Mouse (Mus musculus): ENCODE data around the gene Cdk6. TPM values are rescaled to one million over a fixed set of nuclear protein-coding genes. Genes with fewer than 3 reads are reported as not detected.

Gene Cdk6
- polyA plus RNA-seq, 1 experiment: 13.4 TPM

GRCm38 (mm10) chr5:3356261-3356778 is 15.0 kb downstream of the Cdk6 start:
- no peak for DNase-seq
- Histone ChIP-seq H3K4me1 (ENCODE audit: control insufficient read depth, insufficient read depth, low read length) (peaks cover 2% of the 10 kb centered on the region), H3K4me3 (replicated peaks; ENCODE audit: extremely low read depth, low read depth, low read length) (no peak overlapping the region)
- WGBS: 59% methylated on average over 10 of the region's 10 CpGs
- TF ChIP-seq CTCF (IDR thresholded peaks at IDR 0.05; ENCODE audit: insufficient read depth, low read length) (no peak), POLR2A (IDR thresholded peaks at IDR 0.05; ENCODE audit: borderline replicate concordance, extremely low read depth, low read depth, low read length) (no peak)

- no peak overlapping the region for H3K4me3 ChIP-seq (replicated peaks; ENCODE audit: extremely low read depth, low read depth, low read length)
- H3K4me1 ChIP-seq (ENCODE audit: control insufficient read depth, insufficient read depth, low read length): peaks cover 6% of the 10 kb centered on the region
- 66% methylated on average over 6 of the region's 6 CpGs for WGBS
- DNase-seq: no peak
- TF ChIP-seq CTCF (IDR thresholded peaks at IDR 0.05; ENCODE audit: insufficient read depth, low read length) (no peak), POLR2A (IDR thresholded peaks at IDR 0.05; ENCODE audit: borderline replicate concordance, extremely low read depth, low read depth, low read length) (no peak)
Observed at GRCm38 (mm10) chr5:3357496-3357895, 16.2 kb downstream of the Cdk6 start.

GRCm38 (mm10) chr5:3358687-3359520 is 17.6 kb downstream of the Cdk6 start:
- WGBS: 51% methylated on average over 5 of the region's 5 CpGs

GRCm38 (mm10) chr5:3359914-3360313 is 18.6 kb downstream of the Cdk6 start:
- Histone ChIP-seq H3K4me1 (ENCODE audit: control insufficient read depth, insufficient read depth, low read length) (peaks cover 19% of the 10 kb centered on the region), H3K4me3 (replicated peaks; ENCODE audit: extremely low read depth, low read depth, low read length) (no peak overlapping the region)
- DNase-seq: no peak
- TF ChIP-seq CTCF (IDR thresholded peaks at IDR 0.05; ENCODE audit: insufficient read depth, low read length) (no peak), POLR2A (IDR thresholded peaks at IDR 0.05; ENCODE audit: borderline replicate concordance, extremely low read depth, low read depth, low read length) (no peak)
- 69% methylated on average over 7 of the region's 7 CpGs for WGBS

More at GRCm38 (mm10) chr5:3358687-3359520, 17.6 kb downstream of the Cdk6 start:
- TF ChIP-seq POLR2A (IDR thresholded peaks at IDR 0.05; ENCODE audit: borderline replicate concordance, extremely low read depth, low read depth, low read length): no peak
- no peak for TF ChIP-seq CTCF (IDR thresholded peaks at IDR 0.05; ENCODE audit: insufficient read depth, low read length)
- DNase-seq: no peak
- Histone ChIP-seq H3K4me3 (replicated peaks; ENCODE audit: extremely low read depth, low read depth, low read length) (no peak overlapping the region), H3K4me1 (ENCODE audit: control insufficient read depth, insufficient read depth, low read length) (peaks cover 19% of the 10 kb centered on the region)

- 90% methylated on average over 5 of the region's 5 CpGs for WGBS
- Histone ChIP-seq H3K4me1 (ENCODE audit: control insufficient read depth, insufficient read depth, low read length) (peaks cover 19% of the 10 kb centered on the region), H3K4me3 (replicated peaks; ENCODE audit: extremely low read depth, low read depth, low read length) (no peak overlapping the region)
- no peak for DNase-seq
- TF ChIP-seq POLR2A (IDR thresholded peaks at IDR 0.05; ENCODE audit: borderline replicate concordance, extremely low read depth, low read depth, low read length): no peak
- no peak for TF ChIP-seq CTCF (IDR thresholded peaks at IDR 0.05; ENCODE audit: insufficient read depth, low read length)
Observed at GRCm38 (mm10) chr5:3361252-3361651, 20.0 kb downstream of the Cdk6 start.

GRCm38 (mm10) chr5:3362111-3362510 is 20.8 kb downstream of the Cdk6 start:
- no peak for DNase-seq
- Histone ChIP-seq H3K4me3 (replicated peaks; ENCODE audit: extremely low read depth, low read depth, low read length) (no peak overlapping the region), H3K4me1 (ENCODE audit: control insufficient read depth, insufficient read depth, low read length) (peaks cover 19% of the 10 kb centered on the region)
- no peak for TF ChIP-seq CTCF (IDR thresholded peaks at IDR 0.05; ENCODE audit: insufficient read depth, low read length)
- no peak for TF ChIP-seq POLR2A (IDR thresholded peaks at IDR 0.05; ENCODE audit: borderline replicate concordance, extremely low read depth, low read depth, low read length)
- 36% methylated on average over 8 of the region's 8 CpGs for WGBS

GRCm38 (mm10) chr5:3363036-3363983 is 22.0 kb downstream of the Cdk6 start:
- Histone ChIP-seq H3K4me1 (ENCODE audit: control insufficient read depth, insufficient read depth, low read length) (peaks cover 19% of the 10 kb centered on the region), H3K4me3 (replicated peaks; ENCODE audit: extremely low read depth, low read depth, low read length) (no peak overlapping the region)
- 34% methylated on average over 15 of the region's 15 CpGs for WGBS
- no peak for TF ChIP-seq CTCF (IDR thresholded peaks at IDR 0.05; ENCODE audit: insufficient read depth, low read length)
- TF ChIP-seq POLR2A (IDR thresholded peaks at IDR 0.05; ENCODE audit: borderline replicate concordance, extremely low read depth, low read depth, low read length): no peak
- no peak for DNase-seq

GRCm38 (mm10) chr5:3367045-3367444 is 25.8 kb downstream of the Cdk6 start:
- 89% methylated on average over 4 of the region's 4 CpGs for WGBS
- DNase-seq: no peak
- H3K4me1 ChIP-seq (ENCODE audit: control insufficient read depth, insufficient read depth, low read length): peaks cover 16% of the 10 kb centered on the region
- TF ChIP-seq CTCF (IDR thresholded peaks at IDR 0.05; ENCODE audit: insufficient read depth, low read length): no peak
- no peak for TF ChIP-seq POLR2A (IDR thresholded peaks at IDR 0.05; ENCODE audit: borderline replicate concordance, extremely low read depth, low read depth, low read length)
- no peak overlapping the region for H3K4me3 ChIP-seq (replicated peaks; ENCODE audit: extremely low read depth, low read depth, low read length)

- H3K4me3 ChIP-seq (replicated peaks; ENCODE audit: extremely low read depth, low read depth, low read length): no peak overlapping the region
- 21% methylated on average over 6 of the region's 6 CpGs for WGBS
- no peak for DNase-seq
- peaks cover 2% of the 10 kb centered on the region; the same call in 1 of the 2 replicates for H3K4me1 ChIP-seq (ENCODE audit: control insufficient read depth, insufficient read depth, low read length)
- TF ChIP-seq POLR2A (IDR thresholded peaks at IDR 0.05; ENCODE audit: borderline replicate concordance, extremely low read depth, low read depth, low read length) (no peak), CTCF (IDR thresholded peaks at IDR 0.05; ENCODE audit: insufficient read depth, low read length) (no peak)
Observed at GRCm38 (mm10) chr5:3369317-3369716, 28.0 kb downstream of the Cdk6 start.
